Mouse (Mus musculus) intestine, postnatal 0 days (tissue): ENCODE results near the gene Mlh1. TPM values are rescaled to one million over a fixed set of nuclear protein-coding genes. Genes with fewer than 3 reads are reported as not detected.

Experiments used
- ATAC-seq: fragments of 200-750 bp; cut with Nextera tagmentation; 2 replicates; pipeline ENCODE4 v1.8.0; 2017; ENCODE audit warnings: mild to moderate bottlenecking, moderate TSS enrichment, moderate library complexity
- H3K27ac ChIP-seq: fragments of 300-500 bp; sonication (generic); 2 replicates; pipeline ENCODE4 v1.5.1; 2014; ENCODE audit warnings: mild to moderate bottlenecking, low read depth, low read length, moderate library complexity
- H3K27me3 ChIP-seq: fragments of 300-500 bp; sonication (generic); replicated peaks from 2 replicates; pipeline ENCODE4 v1.6.1; 2014; ENCODE audit warnings: low read length, mixed read lengths; ENCODE audit not compliant: control insufficient read depth, insufficient read depth
- H3K36me3 ChIP-seq: fragments of 300-500 bp; sonication (generic); 2 replicates; pipeline ENCODE4 v1.6.1; 2014; ENCODE audit warnings: mild to moderate bottlenecking, moderate library complexity; ENCODE audit not compliant: control insufficient read depth, insufficient read depth
- H3K4me1 ChIP-seq: fragments of 300-500 bp; sonication (generic); replicated peaks from 2 replicates; pipeline ENCODE4 v1.6.1; 2014; ENCODE audit warnings: antibody characterized with exemption, low read length, mixed read lengths; ENCODE audit not compliant: control insufficient read depth, insufficient read depth
- H3K4me2 ChIP-seq: fragments of 300-500 bp; sonication (generic); replicated peaks from 2 replicates; pipeline ENCODE4 v1.6.1; 2014; ENCODE audit warnings: low read depth, mild to moderate bottlenecking, moderate library complexity
- H3K4me3 ChIP-seq: fragments of 300-500 bp; sonication (generic); 2 replicates; pipeline ENCODE4 v1.5.1; 2014; ENCODE audit warnings: low read depth, low read length
- H3K9ac ChIP-seq: fragments of 300-500 bp; sonication (generic); 2 replicates; pipeline ENCODE4 v1.6.1; 2014; ENCODE audit warnings: mild to moderate bottlenecking, low read depth, low read length
- H3K9me3 ChIP-seq: fragments of 300-500 bp; sonication (generic); 2 replicates; pipeline ENCODE4 v1.6.1; 2016; ENCODE audit warnings: mixed run types; ENCODE audit not compliant: control insufficient read depth
- CTCF ChIP-seq: sonication (generic); IDR thresholded peaks from 2 replicates; pipeline ENCODE4 v1.5.1; 2016; ENCODE audit warnings: low read depth, mild to moderate bottlenecking, control low read depth, antibody characterized with exemption, moderate library complexity
- WGBS: fragments of 180-500 bp; shearing (Covaris S2); extraction: QIAGEN DNeasy Blood & Tissue Kit; methylation state at CpG from one replicate; pipeline ENCODE4 v1.1.7; 2014; 5-methylcytosine and 5-hydroxymethylcytosine counted together
- polyA plus RNA-seq: library from polyadenylated mRNA; unstranded; fragments of >200 nt; fragmentation: Nextera tagmentation; extraction: Ambion mirVana; gene quantifications from 2 replicates; pipeline ENCODE4 v1.2.1, GENCODE M21; 2015

Gene Mlh1
- polyA plus RNA-seq, 1 experiment from 2014 or later = 11.7 TPM

DNA sequence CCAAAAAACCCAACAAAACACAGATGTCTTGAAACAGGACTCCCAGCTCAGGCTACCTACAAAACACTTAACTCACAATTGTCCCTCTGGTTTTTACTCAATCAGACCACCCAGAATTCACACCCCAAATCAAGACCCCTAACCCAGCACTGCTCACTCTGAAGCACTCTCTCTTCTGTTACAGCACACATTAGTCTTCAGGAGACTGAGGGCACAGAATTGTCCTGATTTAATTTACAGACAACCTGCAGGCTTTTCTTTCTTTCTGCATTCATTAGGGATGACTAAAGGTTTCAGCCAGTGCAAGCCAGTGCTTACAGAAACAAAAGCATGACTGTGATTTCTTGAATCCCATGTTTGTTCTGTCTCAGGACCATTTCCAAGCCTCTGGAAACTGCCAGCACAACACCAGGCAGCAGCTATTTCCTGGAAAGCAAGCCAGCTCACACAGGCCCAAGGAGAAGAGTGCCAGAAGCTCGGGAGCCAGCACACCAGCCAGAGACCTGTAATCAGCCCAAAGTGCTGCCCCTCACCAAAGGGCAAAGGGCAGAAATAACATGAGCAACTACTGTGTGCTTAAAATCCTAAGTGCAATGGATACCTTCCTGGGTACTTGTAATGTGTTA, 11.1 kb downstream of the Mlh1 start:
- H3K9me3 ChIP-seq = no peaks in the 10 kb centered on the region
- no peak for ATAC-seq
- H3K27me3 ChIP-seq = no peaks in the 10 kb centered on the region
- no peak for TF ChIP-seq CTCF
- 27% methylated on average over 1 of the region's 1 CpGs for WGBS
- peaks cover 73% of the 10 kb centered on the region for H3K36me3 ChIP-seq
- H3K4me2 ChIP-seq = no peak overlapping the region
- no peak overlapping the region for H3K9ac ChIP-seq
- H3K27ac ChIP-seq = no peak overlapping the region
- H3K4me1 ChIP-seq = no peaks in the 10 kb centered on the region
- no peak overlapping the region for H3K4me3 ChIP-seq

DNA sequence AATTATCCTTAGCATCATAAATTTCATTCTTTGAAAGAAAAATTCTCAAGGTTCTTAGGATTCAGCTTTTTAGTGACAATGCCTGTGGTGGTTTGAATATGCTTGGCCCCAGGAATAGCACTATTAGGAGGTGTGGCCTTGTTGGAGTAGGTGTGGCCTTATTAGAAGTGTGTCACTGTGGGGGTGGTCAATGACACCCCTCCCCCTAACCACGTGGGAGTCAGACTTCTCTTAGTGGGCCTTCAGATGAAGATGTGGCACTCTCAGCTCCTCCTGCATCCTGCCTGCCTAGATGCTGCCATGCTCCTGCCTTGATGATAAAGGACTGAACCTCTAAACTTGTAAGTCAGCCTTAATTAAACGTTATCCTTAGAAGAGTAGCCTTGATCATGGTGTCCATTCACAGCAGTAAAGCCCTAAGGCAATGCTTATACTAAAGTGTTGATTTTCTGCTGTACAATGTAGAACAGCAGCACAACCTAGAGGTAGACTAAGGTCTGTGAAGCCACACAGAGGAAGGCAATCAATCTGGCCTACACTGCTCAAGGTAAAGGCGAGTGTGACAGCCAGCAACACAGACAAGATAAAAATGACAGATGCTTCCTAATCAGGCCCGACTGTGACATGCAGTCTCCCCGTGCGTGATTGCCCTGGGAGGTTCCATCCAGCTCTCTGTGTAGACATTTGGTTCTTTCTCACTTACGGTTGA, 19.3 kb downstream of the Mlh1 start:
- peak; percentile 52 for TF ChIP-seq CTCF
- no peak for ATAC-seq
- Histone ChIP-seq H3K27ac (no peak overlapping the region), H3K4me3 (no peak overlapping the region), H3K9ac (no peak overlapping the region), H3K36me3 (peaks cover 76% of the 10 kb centered on the region), H3K4me1 (no peaks in the 10 kb centered on the region), H3K27me3 (no peaks in the 10 kb centered on the region), H3K4me2 (no peak overlapping the region), H3K9me3 (no peaks in the 10 kb centered on the region)
- 73% methylated on average over 7 of the region's 7 CpGs for WGBS

GRCm38 (mm10) chr9:111247682-111248246, 23.8 kb downstream of the Mlh1 start:
- Histone ChIP-seq H3K4me2 (no peak overlapping the region), H3K36me3 (peaks cover 80% of the 10 kb centered on the region), H3K27me3 (no peaks in the 10 kb centered on the region), H3K4me3 (no peak overlapping the region), H3K27ac (no peak overlapping the region), H3K9me3 (no peaks in the 10 kb centered on the region), H3K9ac (no peak overlapping the region), H3K4me1 (no peaks in the 10 kb centered on the region)
- TF ChIP-seq CTCF = peak; percentile 57
- no peak for ATAC-seq
- 80% methylated on average over 3 of the region's 3 CpGs for WGBS

GRCm38 (mm10) chr9:111245546-111245945, 26.0 kb downstream of the Mlh1 start:
- H3K4me2 ChIP-seq = no peak overlapping the region
- no peak overlapping the region for H3K4me3 ChIP-seq
- ATAC-seq = no peak
- H3K9me3 ChIP-seq = no peaks in the 10 kb centered on the region
- no peak for TF ChIP-seq CTCF
- H3K36me3 ChIP-seq = peaks cover 79% of the 10 kb centered on the region
- no peaks in the 10 kb centered on the region for H3K4me1 ChIP-seq
- no peak overlapping the region for H3K27ac ChIP-seq
- 83% methylated on average over 6 of the region's 6 CpGs for WGBS
- H3K9ac ChIP-seq = no peak overlapping the region
- H3K27me3 ChIP-seq = no peaks in the 10 kb centered on the region

- no peak for TF ChIP-seq CTCF
- Histone ChIP-seq H3K4me1 (no peaks in the 10 kb centered on the region), H3K36me3 (peaks cover 83% of the 10 kb centered on the region), H3K4me3 (no peak overlapping the region), H3K9ac (no peak overlapping the region), H3K27me3 (no peaks in the 10 kb centered on the region), H3K9me3 (no peaks in the 10 kb centered on the region), H3K4me2 (no peak overlapping the region), H3K27ac (no peak overlapping the region; the same call in 1 of the 2 replicates)
- 84% methylated on average over 6 of the region's 6 CpGs for WGBS
- ATAC-seq = no peak
Observed at GRCm38 (mm10) chr9:111243384-111243783, 28.2 kb downstream of the Mlh1 start.

DNA sequence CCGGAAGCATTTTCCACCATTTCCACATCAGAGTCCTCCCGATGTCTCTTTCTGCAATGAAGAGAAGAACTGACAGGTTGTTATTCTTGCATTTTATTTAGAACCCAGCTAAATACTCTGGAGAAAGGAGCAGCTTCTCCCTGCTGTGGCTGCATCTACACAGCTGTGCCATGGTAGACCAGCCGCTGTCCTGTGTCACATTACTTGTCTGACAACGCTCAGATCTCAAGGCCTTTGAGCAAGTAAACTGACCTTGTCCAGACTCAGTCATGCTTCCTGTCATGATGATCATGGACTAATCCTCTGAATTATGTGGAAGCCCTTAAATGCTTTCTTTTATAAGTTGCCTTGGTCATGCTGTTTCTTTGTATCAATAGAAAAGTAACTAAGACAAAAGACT, 31.8 kb downstream of the Mlh1 start:
- H3K4me3 ChIP-seq = no peak overlapping the region
- no peak overlapping the region for H3K4me2 ChIP-seq
- H3K9ac ChIP-seq = no peak overlapping the region
- H3K9me3 ChIP-seq = no peaks in the 10 kb centered on the region
- no peak overlapping the region for H3K27ac ChIP-seq
- ATAC-seq = no peak
- H3K27me3 ChIP-seq = no peaks in the 10 kb centered on the region
- 86% methylated on average over 4 of the region's 4 CpGs for WGBS
- no peaks in the 10 kb centered on the region for H3K4me1 ChIP-seq
- peaks cover 92% of the 10 kb centered on the region for H3K36me3 ChIP-seq
- TF ChIP-seq CTCF = no peak
